Mouse (Mus musculus) midbrain, postnatal 0 days (tissue): ENCODE results near the gene Armt1. TPM values are rescaled to one million over a fixed set of nuclear protein-coding genes. Genes with fewer than 3 reads are reported as not detected.
A peak's percentile ranks its signal among the peaks of the same experiment; 100 is the strongest.

Experiments
- ATAC-seq: fragments of 200-750 bp; cut with Nextera tagmentation; 2 replicates; pipeline ENCODE4 v1.8.0; 2017; ENCODE audit warnings: moderate number of reproducible peaks, mild to moderate bottlenecking, moderate TSS enrichment, moderate library complexity; ENCODE audit not compliant: low FRiP score
- DNase-seq: peaks from one replicate; pipeline ENCODE4 v3.0.0-alpha.2; 2015; ENCODE audit warnings: low spot score
- H3K27ac ChIP-seq: fragments of 300-500 bp; sonication (generic); 2 replicates; pipeline ENCODE4 v1.5.1; 2014; ENCODE audit warnings: low read depth, mild to moderate bottlenecking, low read length, mixed read lengths
- H3K27me3 ChIP-seq: fragments of 300-500 bp; sonication (generic); 2 replicates; pipeline ENCODE4 v1.6.1; 2014; ENCODE audit warnings: low read length, control low read depth, mixed read lengths; ENCODE audit not compliant: insufficient read depth
- H3K36me3 ChIP-seq: fragments of 300-500 bp; sonication (generic); 2 replicates; pipeline ENCODE4 v1.6.1; 2014; ENCODE audit warnings: low read length, control low read depth, mixed read lengths; ENCODE audit not compliant: insufficient read depth
- H3K4me1 ChIP-seq: fragments of 300-500 bp; sonication (generic); 2 replicates; pipeline ENCODE4 v1.6.1; 2014; ENCODE audit warnings: mild to moderate bottlenecking, control low read depth, antibody characterized with exemption, low read length, mixed read lengths; ENCODE audit not compliant: insufficient read depth
- H3K4me2 ChIP-seq: fragments of 300-500 bp; sonication (generic); 2 replicates; pipeline ENCODE4 v1.6.1; 2014; ENCODE audit warnings: low read depth, mild to moderate bottlenecking, low read length, mixed read lengths; ENCODE audit not compliant: poor library complexity, severe bottlenecking
- H3K4me3 ChIP-seq: fragments of 300-500 bp; sonication (generic); 2 replicates; pipeline ENCODE4 v1.5.1; 2014; ENCODE audit warnings: low read depth, mild to moderate bottlenecking, low read length, moderate library complexity
- H3K9ac ChIP-seq: fragments of 300-500 bp; sonication (generic); replicated peaks from 2 replicates; pipeline ENCODE4 v1.6.1; 2014; ENCODE audit warnings: mild to moderate bottlenecking, low read length, moderate library complexity, mixed read lengths; ENCODE audit not compliant: poor library complexity, severe bottlenecking
- H3K9me3 ChIP-seq: fragments of 300-500 bp; sonication (generic); 2 replicates; pipeline ENCODE4 v1.6.1; 2016; ENCODE audit warnings: low read length, control low read depth
- CTCF ChIP-seq: IDR thresholded peaks from 2 replicates; pipeline ENCODE4 v1.5.1; 2016; ENCODE audit warnings: antibody characterized with exemption, mild to moderate bottlenecking
- WGBS: fragments of 180-500 bp; shearing (Covaris S2); extraction: QIAGEN DNeasy Blood & Tissue Kit; methylation state at CpG from one replicate; pipeline ENCODE4 v1.1.7; 2014; 5-methylcytosine and 5-hydroxymethylcytosine counted together
- polyA plus RNA-seq: library from polyadenylated mRNA; unstranded; fragments of >200 nt; fragmentation: Nextera tagmentation; extraction: Ambion mirVana; gene quantifications from 2 replicates; pipeline ENCODE4 v1.2.1, GENCODE M21; 2015
- total RNA-seq: library from RNA; depleted of rRNA; stranded (reverse); fragments of >200 nt; gene quantifications from 2 replicates; pipeline ENCODE4 v1.2.3, GENCODE M21; 2014

Gene Armt1
- total and polyA plus RNA-seq, 2 experiments from 2014 or later = 5.7 to 12.8 TPM

DNA sequence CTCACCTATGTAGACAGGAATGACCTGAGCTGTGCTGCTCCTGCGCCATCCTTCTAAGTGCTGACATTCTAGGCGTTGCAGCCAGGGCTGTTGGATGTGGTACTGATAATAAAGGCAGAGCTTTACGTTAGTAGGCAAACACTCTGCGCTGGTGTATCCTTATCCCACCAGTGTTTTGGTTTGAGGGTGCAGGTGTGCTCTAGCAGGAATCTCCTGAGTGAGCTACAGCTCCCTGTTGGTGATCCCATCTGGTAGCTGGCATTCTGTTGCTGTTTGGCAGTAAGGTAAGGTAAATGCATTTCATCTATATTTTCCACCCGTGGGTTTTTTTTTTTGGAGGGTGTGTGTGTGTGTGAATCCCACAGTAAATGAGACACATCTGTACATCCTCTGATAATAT lies 34.2 kb upstream of the Armt1 start:
- DNase-seq (no peak), ATAC-seq (no peak)
- no peaks in the 10 kb centered on the region for H3K27me3 ChIP-seq
- WGBS = 83% methylated on average over 5 of the region's 5 CpGs
- no peak overlapping the region for H3K27ac ChIP-seq
- peaks cover 8% of the 10 kb centered on the region; the same call in 1 of the 2 replicates for H3K36me3 ChIP-seq
- no peak overlapping the region; the same call in 1 of the 2 replicates for H3K9ac ChIP-seq
- no peak overlapping the region for H3K4me3 ChIP-seq
- no peaks in the 10 kb centered on the region for H3K9me3 ChIP-seq
- no peak for TF ChIP-seq CTCF
- no peaks in the 10 kb centered on the region for H3K4me1 ChIP-seq
- H3K4me2 ChIP-seq = no peak overlapping the region

DNA sequence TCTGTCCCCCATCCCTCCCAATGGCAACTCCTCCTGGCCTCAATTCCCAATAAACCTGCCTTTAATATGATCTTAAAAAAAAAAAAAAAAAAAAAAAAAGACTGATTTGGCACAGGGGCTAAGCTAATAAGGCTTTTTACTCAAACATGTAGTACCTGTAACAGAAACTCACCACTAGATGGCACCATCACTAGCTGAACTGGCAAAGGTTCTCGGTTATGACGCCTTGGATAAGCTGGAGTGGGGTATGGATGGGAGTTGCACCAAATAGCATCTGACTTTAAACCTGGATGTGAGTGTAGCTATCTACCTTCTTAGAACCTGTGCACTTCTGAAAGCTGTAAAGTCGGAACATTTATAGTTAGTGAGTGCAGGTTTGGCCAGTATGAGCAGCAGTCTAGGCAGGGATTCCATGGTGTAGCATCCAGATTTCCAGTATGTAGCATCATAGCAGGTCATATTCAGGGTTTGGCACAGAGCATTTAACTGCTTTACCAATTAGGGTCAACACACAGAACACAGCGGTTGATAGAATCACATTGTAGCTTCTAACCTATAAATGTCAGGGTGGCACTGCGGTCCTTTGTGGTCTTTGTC lies 27.3 kb upstream of the Armt1 start:
- Histone ChIP-seq H3K9ac (no peak overlapping the region), H3K4me1 (no peaks in the 10 kb centered on the region), H3K27me3 (no peaks in the 10 kb centered on the region), H3K27ac (no peak overlapping the region; the same call in 1 of the 2 replicates), H3K4me3 (no peak overlapping the region), H3K9me3 (no peaks in the 10 kb centered on the region), H3K4me2 (no peak overlapping the region), H3K36me3 (peaks cover 19% of the 10 kb centered on the region)
- TF ChIP-seq CTCF = peak; percentile 88
- DNase-seq = peak; percentile 92
- 53% methylated on average over 5 of the region's 5 CpGs for WGBS
- peak; percentile 65 for ATAC-seq

DNA sequence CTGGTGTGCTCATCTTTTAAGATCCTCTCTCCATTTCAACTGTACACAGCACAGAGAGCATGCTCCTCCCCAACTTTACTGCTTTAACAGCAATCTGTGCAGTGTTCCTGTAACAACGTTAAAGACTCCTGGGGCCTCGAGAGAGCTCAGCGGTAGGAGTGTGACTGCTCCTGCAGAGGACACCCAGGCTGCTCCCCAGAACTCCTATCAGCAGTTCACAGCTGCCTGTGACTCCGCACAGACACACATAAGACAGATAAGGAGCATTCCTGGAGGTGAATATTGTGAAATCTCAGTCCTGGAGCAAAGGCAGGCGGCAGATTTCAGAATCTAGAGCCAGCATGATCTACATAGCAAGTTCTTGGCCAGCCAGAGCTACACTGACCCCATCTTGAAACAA lies 26.8 kb upstream of the Armt1 start:
- Histone ChIP-seq H3K4me3 (no peak overlapping the region), H3K27ac (no peak overlapping the region), H3K9ac (no peak overlapping the region), H3K27me3 (no peaks in the 10 kb centered on the region), H3K9me3 (no peaks in the 10 kb centered on the region), H3K4me2 (no peak overlapping the region), H3K4me1 (no peaks in the 10 kb centered on the region), H3K36me3 (peaks cover 19% of the 10 kb centered on the region)
- 84% methylated on average over 5 of the region's 5 CpGs for WGBS
- TF ChIP-seq CTCF = no peak
- DNase-seq (no peak), ATAC-seq (no peak)

DNA sequence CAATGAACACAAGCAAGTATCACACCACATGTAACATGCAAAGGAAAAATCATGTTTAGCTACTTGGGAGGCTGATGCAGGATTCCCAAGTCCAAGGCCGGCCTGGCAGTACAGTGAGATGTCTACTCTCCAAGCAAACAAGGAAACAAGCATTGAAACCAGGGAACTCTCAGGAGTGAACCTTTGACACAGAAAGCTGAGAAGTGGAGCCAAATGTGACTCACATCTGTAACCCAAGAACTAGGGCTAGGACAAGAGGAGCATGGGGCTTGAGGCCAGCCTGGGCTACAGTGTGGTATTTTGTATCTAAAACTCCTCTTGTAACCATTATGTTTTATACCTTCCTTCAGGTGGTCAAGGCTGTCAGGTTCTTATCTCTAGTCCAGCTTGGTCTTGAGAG lies 25.1 kb upstream of the Armt1 start:
- 89% methylated on average over 1 of the region's 1 CpGs for WGBS
- ATAC-seq = no peak
- Histone ChIP-seq H3K4me3 (no peak overlapping the region), H3K4me1 (no peaks in the 10 kb centered on the region), H3K9me3 (no peaks in the 10 kb centered on the region), H3K4me2 (no peak overlapping the region), H3K36me3 (peaks cover 20% of the 10 kb centered on the region), H3K9ac (no peak overlapping the region), H3K27me3 (no peaks in the 10 kb centered on the region), H3K27ac (no peak overlapping the region)
- DNase-seq = no peak
- TF ChIP-seq CTCF = no peak

DNA sequence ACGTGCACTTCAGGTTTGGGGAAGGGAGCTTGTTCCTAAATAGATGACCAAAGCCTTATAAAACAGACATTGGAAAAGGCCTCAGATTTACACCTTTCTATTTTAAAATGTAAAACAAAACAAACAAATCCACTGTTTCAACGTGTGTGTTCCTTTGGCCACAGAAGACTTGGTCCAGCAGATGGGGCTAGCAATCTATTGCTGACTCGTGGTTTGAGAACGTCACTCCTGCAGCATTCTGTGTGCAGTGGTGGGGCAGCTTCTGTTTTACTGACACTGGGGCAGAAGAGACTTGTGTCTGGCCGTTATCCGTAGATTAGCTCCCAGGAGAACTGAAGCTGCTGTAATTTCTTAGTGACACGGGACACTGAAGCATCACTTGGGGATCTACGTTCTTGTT lies 7.0 kb upstream of the Armt1 start:
- peaks cover 38% of the 10 kb centered on the region for H3K36me3 ChIP-seq
- 82% methylated on average over 8 of the region's 8 CpGs for WGBS
- H3K4me1 ChIP-seq = no peaks in the 10 kb centered on the region
- H3K9me3 ChIP-seq = no peaks in the 10 kb centered on the region
- H3K9ac ChIP-seq = no peak overlapping the region
- TF ChIP-seq CTCF = peak; percentile 64
- no peak overlapping the region for H3K4me3 ChIP-seq
- no peaks in the 10 kb centered on the region for H3K27me3 ChIP-seq
- DNase-seq = no peak
- no peak overlapping the region for H3K4me2 ChIP-seq
- ATAC-seq = no peak
- no peak overlapping the region for H3K27ac ChIP-seq

DNA sequence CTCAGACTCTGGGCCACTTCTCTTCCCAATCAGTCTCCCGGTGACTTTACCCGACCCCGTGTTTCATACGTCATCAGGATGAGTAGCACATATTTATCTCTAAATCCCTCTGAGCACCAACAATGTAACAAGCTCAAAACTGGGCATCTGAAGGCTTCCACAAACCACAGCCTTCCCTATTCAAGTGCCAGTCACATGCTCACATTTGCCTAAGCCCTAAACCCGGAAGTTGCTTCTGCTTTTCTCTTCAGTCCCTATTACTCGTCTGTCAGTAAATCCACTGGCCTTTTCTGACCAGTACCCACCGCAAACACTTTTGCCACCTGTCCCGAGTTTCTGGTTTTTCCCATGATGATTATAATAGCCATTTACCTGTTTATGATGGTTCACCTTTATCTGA lies 1.9 kb upstream of the Armt1 start:
- 75% methylated on average over 8 of the region's 8 CpGs for WGBS
- no peak for ATAC-seq
- H3K27ac ChIP-seq = no peak overlapping the region
- H3K9me3 ChIP-seq = no peaks in the 10 kb centered on the region
- H3K36me3 ChIP-seq = peaks cover 13% of the 10 kb centered on the region; the same call in 1 of the 2 replicates
- no peak for TF ChIP-seq CTCF
- no peak overlapping the region for H3K4me3 ChIP-seq
- no peak overlapping the region; the same call in 1 of the 2 replicates for H3K9ac ChIP-seq
- no peaks in the 10 kb centered on the region for H3K27me3 ChIP-seq
- no peak overlapping the region for H3K4me2 ChIP-seq
- DNase-seq = no peak
- H3K4me1 ChIP-seq = peaks cover 3% of the 10 kb centered on the region; the same call in 1 of the 2 replicates
